Mouse (Mus musculus) embryo, embryonic 10 days (tissue): ENCODE measurements around the gene D17H6S53E.

ENCODE experiments used
- DNase-seq: peaks from one replicate; pipeline ENCODE4 v3.0.0-alpha.2; 2015; ENCODE audit warnings: low spot score

Gene D17H6S53E

DNA sequence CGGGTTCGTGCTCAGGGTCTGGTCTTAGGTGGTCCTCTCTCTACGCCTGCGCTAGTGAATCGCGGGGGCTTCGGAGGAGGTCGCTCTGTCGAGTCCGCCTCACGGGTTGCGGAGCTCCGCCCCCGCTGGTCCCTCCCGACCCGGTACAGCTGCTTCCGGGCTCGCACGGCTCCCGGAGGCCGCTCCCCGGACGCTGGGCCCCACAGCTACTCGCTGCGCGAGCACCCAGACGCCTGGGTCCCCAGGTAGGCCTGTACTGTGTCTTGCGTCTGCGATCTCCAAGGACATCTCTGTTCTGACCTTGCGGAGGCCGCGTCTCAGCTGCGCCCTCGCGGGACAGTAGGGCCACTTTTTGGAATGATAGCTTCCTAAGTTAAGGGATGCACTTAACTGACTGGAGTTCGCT, at the start of gene D17H6S53E:
TSS of gene D17H6S53E (plus strand) at position 168 of the 406 bp plus-strand sequence.
- DNase-seq, result peak; percentile 81

DNA sequence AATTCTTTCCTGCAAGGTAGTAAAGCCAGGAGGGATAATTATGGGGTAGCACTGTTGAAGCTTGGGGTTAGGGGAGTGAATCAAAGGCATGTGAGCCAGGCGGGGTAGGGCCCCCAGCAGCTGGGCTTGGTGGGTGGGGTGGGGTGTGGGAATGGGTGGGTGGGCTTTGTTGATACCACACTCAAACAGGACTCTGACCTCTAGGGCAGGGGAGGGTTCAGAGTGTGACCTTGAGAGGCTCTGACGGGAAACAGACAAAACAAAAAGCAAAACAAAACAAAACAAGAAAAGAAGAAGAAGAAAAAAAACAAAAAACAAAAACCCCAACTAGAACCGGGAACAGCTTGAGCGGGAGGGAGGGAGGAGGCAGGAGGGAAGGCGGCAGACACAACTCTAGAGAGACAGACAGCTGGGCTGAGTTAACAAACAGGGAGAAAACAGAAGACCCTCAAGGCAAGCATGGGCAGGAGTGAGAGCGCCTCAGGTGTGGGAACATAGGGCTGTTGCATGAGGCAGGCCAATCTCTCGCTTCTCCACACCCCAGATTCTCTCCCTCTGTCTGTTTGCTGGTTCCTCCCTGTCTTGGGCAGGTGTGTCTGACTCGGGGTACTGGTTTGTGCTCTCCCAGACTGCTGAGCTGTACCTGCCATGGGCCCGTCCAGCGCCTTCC, 49.5 kb upstream of the D17H6S53E start, which contains the start of gene Ly6g6e:
TSS of gene Ly6g6e (plus strand) at position 396 of the 670 bp plus-strand sequence.
- DNase-seq, result peak; percentile 35

- no peak for DNase-seq
These were observed 48.9 kb upstream of the D17H6S53E start for GRCm38 (mm10) chr17:35077285-35077684.

DNA sequence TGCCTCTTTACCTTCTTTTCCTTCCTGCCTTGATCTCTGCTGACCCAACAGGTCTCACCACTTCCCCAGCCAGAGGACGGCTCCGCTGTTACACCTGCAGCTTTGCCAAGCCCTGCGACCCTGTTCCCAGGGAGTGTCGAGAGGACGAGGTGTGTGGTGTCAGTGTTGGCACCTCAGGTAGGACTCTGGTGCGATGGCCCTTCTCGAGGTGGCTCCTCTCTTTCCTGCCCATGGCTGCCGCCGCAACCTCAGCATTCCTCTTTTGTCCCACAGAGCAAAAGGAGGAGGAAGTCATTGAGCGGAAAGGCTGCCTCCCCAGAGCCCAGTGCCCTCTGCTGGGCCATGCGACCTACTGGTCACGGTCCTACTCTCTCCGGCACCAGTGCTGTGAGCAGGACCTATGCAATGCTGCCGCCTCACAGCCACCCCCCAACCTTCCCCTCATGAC, 48.4 kb upstream of the D17H6S53E start, which contains the start of gene Ly6g6d:
TSS of gene Ly6g6d (minus strand) at position 280 of the 448 bp plus-strand sequence.
- peak; percentile 75 for DNase-seq

DNA sequence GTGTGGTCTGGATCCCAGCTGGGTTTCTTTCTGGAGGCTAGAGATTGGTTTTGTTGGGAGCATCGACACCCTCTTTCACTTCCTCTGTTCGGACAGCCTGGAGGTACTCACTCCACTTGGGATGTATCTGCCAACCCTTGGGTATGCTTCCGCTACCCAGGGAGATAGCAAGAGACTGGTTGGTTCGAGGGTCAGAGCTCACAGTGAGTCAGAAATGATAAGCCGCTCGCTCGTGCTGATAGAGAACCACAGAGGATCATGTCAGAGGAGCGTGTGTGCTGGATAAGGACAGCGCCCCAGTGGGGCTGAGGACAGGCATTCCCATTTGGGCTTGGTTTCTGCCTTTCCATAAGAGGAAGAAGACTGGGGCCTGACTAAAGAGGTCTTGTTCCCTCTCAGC, 46.4 kb upstream of the D17H6S53E start:
- DNase-seq, result no peak

- no peak for DNase-seq
These were observed 45.9 kb upstream of the D17H6S53E start for GRCm38 (mm10) chr17:35080248-35080647.

- DNase-seq, result no peak
These were observed 45.5 kb upstream of the D17H6S53E start for GRCm38 (mm10) chr17:35080710-35081109.

- no peak for DNase-seq
These were observed 43.2 kb upstream of the D17H6S53E start for GRCm38 (mm10) chr17:35082841-35083576.

- no peak for DNase-seq
These were observed 42.2 kb upstream of the D17H6S53E start for GRCm38 (mm10) chr17:35083929-35084497.

DNA sequence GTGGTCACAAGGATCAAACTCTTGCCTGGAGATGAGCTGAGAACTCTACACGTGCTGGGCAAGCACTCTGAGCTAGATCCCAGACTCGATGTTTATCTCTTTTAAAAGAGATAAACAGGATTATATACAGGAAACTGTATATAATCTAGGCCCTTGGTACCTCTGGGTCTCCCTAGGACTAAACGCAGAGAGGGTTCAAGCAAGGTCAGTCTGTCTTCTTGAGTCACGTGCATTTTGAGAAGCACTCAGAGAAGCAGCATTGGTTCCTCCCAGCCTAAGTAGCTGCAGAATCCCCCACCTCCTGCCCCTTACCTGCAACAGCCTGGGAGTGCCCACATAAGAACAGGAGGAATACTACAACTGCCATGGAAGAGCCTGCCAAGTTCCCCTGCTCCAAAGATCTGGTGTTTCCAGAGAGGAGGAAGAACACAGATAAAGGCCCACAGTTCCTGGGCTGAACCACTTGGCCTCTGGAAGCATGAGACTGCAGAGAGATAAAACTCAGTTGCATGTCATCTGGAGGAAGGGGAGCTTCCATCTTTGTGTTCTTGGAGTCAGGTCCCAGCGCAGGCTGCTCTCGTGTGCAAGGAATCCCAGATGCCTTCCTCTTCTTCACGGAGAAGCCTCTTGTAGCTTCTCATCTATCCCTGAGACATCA, 40.8 kb upstream of the D17H6S53E start, which contains the start of gene Ly6g6f:
TSS of gene Ly6g6f (minus strand) at position 403 of the 658 bp plus-strand sequence.
- no peak for DNase-seq

GRCm38 (mm10) chr17:35088151-35088550, 38.0 kb upstream of the D17H6S53E start:
- no peak for DNase-seq

DNA sequence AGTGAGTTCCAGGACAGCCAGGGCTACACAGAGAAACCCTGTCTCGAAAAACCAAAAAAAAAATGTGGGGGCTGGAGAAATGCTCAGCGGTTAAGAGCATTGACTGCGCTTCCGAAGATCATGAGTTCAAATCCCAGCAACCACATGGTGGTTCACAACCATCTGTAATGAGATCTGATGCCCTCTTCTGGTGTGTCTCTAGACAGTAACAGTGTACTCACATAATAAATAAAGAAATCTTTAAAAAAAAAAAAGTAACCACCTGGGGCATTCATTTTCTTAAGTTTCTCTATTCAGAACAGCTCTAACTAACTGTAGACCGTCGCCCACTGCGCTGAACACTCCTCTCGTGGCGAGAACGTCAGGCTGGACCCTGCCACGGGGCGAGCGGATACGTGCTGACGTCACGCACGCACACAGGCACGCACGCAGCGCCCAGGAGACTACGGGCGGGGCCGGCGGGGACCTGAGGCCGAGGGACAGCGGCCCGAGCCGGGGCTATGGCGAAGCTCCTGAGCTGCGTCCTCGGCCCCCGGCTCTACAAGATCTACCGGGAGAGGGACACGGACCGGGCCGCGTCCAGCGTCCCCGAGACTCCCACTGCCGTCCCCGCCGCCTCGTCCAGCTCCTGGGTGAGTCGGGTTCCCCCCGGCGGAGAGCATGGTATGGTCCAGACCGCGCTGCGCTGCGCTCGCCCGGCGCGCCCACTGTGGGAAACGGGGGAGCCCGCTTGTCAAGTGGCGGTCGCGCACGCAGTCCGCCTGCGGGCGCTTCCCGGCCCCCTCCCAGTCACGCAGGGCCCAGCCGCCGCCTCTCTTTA, 37.1 kb upstream of the D17H6S53E start, which contains the start of gene Abhd16a:
TSS of gene Abhd16a (plus strand) at position 439 of the 820 bp plus-strand sequence.
- DNase-seq, result peak; percentile 98

GRCm38 (mm10) chr17:35090166-35090932, 35.8 kb upstream of the D17H6S53E start:
- DNase-seq, result no peak

DNA sequence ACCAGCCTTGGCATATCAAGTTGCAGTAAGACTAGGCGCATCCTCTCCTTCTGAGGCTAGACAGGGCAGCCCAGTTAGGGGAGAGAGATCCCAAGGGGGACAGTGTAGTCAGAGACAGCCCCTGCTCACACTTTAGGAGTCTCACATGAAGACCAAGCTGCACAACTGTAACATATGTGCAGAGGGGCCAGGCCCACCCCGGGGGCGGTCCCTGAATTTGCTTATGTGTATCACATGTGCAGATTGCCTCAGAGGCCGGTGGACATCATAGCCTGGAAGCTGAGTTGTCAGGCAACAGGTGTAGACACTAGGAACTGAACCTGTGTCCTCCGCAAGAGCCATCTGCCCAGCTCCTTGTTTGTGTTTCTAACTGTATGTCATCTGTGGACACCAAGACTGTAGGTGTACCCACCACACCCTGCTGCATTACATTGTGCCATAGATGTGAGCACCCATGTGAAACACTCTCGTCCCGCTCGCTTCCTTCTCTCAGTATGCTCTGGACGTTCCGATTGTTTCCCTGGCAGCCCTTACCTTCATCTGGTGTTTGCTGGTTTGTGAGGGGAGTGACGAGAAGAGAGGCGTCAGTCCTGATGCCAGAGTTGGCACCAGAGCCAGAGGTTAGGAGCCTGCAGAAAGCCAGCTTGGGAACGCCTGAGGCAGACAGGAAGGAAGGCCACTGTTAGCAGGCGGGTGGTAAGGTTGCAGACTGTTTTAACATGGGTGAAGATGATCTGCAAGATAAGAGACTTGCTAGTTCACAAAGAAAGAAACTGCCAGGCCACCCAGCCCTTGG, 33.6 kb upstream of the D17H6S53E start:
- no peak for DNase-seq

- DNase-seq, result no peak
These were observed 31.5 kb upstream of the D17H6S53E start for GRCm38 (mm10) chr17:35094475-35095365.

- no peak for DNase-seq
These were observed 29.6 kb upstream of the D17H6S53E start for GRCm38 (mm10) chr17:35096597-35096996.

DNA sequence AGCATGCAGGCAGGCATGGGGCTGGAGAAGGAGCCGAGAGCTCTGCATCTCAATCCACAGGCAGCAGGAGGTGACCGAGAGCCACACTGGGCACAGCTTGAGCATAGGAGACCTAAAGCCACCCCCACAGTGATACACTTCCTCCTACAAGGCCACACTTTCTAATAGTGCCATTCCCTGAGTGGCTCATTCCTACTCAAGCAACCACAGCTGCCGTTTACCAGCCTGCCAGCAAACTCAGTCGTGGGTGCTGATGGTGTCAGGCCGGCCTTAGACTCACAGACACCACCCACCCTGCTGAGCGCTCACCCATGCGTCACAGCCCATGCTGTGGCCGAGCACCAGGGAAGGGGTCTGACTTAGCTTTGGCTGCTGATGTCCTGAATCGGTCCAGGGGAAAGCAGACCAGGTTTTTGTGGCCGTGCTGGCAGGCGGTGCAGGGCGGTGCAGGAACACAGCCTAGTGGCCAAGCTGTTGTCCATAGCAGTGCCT, 29.0 kb upstream of the D17H6S53E start:
- no peak for DNase-seq

DNA sequence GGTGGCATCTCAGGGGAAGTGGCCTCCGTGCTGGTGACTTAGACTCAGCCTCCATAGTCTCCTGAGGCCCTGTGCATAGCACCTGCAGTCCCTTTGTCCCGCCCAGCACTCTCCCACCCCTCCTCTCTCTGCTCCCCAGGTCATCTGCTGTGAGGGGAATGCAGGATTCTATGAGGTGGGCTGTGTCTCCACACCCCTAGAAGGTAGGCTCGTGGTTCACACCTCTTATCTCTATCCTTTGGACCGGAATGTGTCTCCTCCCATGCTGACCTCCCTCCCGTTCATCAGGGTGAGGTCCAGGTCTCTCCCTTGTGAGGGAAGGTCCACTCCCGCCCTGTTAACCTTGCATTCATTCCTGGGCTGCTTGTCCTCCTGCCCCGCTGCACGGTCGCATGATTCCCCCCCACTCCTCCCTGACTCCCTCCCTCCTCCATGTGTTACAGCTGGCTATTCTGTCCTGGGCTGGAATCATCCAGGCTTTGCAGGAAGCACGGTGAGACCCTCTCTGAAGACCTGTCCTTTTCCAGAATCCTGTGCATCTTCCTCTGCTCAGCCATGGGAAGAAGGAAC, 25.9 kb upstream of the D17H6S53E start:
- no peak for DNase-seq
